Mouse (Mus musculus): ENCODE measurements around the gene Gm21836. TPM values are rescaled to one million over a fixed set of nuclear protein-coding genes. Genes with fewer than 3 reads are reported as not detected.

The Gm21836 gene
- polyA plus RNA-seq (2012; rRNA removed; ENCODE audit: low replicate concordance), result not detected in 2 replicates

GRCm38 (mm10) chr9:124493693-124494092 lies at the start of gene Gm21836:
Gene Gm21836, minus strand, starts transcription at chr9:124493793.

DNA sequence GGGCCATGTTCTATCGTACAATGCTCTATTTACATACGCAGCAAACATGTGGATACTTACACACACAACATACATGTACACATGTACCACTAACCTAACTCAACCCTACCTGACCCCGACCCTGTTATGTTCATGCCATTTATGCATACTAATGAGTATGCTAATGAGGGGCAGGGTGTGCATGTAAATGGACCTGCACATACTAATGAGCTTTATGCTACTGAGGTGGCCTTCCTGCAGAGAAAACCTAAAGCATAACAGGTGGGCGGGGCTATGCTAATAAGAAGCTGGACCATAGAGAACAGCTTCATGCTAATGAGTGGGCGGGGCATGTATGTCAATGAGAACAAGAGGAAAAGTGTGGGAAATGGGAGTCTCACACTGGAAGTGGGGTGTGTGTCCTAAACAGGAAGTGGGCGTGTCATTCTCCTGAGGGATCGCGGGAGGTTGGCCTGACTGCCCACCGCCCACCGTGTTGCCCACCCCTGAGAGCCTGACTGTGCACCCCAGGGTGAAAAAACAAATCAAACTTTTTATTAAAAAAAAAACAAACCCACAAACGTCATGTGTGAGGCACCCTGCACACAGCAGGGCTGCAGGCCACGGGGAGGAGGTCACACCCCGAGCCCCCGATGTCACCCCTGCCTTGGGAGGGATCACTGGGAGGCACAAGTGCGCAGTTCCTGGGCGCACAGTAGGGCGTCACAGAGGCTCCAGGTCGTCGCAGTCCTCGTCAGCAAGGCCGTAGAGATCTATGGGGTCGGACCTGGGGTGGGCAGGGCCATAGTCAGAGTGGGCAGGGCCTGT lies 17.3 kb downstream of the Gm21836 start, which contains the start of gene Ppp2r3d:
Gene Ppp2r3d, minus strand, starts transcription at position 803 of the 807 bp plus-strand sequence.

Other genes starting within 250 kb of the Gm21836 start
- 2.1 and 4.1 TPM in 2 replicates for gene 2010315B03Rik, start 181.1 kb downstream of the Gm21836 start, polyA plus RNA-seq (2012; rRNA removed; ENCODE audit: low replicate concordance)
- gene Ppp2r3d, start 16.9 kb downstream of the Gm21836 start, polyA plus RNA-seq (2012; rRNA removed; ENCODE audit: low replicate concordance), result 155 and 397 TPM in 2 replicates